Mouse (Mus musculus): Measurements from ENCODE around the gene Unc79. TPM values are rescaled to one million over a fixed set of nuclear protein-coding genes. Genes with fewer than 3 reads are reported as not detected.
A peak's percentile ranks its signal among the peaks of the same experiment; 100 is the strongest.

The Unc79 gene
- polyA plus RNA-seq, 1 experiment from 2014 or later: 0.07 TPM

GRCm38 (mm10) chr12:102930789-102931188, 17.9 kb upstream of the Unc79 start:
- WGBS: 89% methylated on average over 7 of the region's 7 CpGs
- Histone ChIP-seq H3K36me3 (ENCODE audit: insufficient read depth, low read length) (no peaks in the 10 kb centered on the region), H3K4me1 (replicated peaks; ENCODE audit: insufficient read depth, low read length) (no peaks in the 10 kb centered on the region), H3K4me3 (replicated peaks; ENCODE audit: low read depth, low read length) (no peak overlapping the region), H3K4me2 (ENCODE audit: low read length) (no peak overlapping the region), H3K9ac (ENCODE audit: low read depth, low read length) (no peak overlapping the region), H3K27me3 (ENCODE audit: insufficient read depth, low read length) (no peaks in the 10 kb centered on the region), H3K9me3 (replicated peaks; ENCODE audit: low read length) (no peaks in the 10 kb centered on the region), H3K27ac (no peak overlapping the region)
- no peak for TF ChIP-seq CTCF (IDR thresholded peaks at IDR 0.05; ENCODE audit: low read depth)
- no peak for DNase-seq (ENCODE audit: low spot score)
- no peak for ATAC-seq (replicated peaks; ENCODE audit: low FRiP score, low read depth)

GRCm38 (mm10) chr12:102935892-102936291, 12.8 kb upstream of the Unc79 start:
- TF ChIP-seq CTCF (IDR thresholded peaks at IDR 0.05; ENCODE audit: low read depth): no peak
- no peak overlapping the region for H3K9ac ChIP-seq (ENCODE audit: low read depth, low read length)
- no peaks in the 10 kb centered on the region for H3K4me1 ChIP-seq (replicated peaks; ENCODE audit: insufficient read depth, low read length)
- H3K27me3 ChIP-seq (ENCODE audit: insufficient read depth, low read length): no peaks in the 10 kb centered on the region
- H3K36me3 ChIP-seq (ENCODE audit: insufficient read depth, low read length): no peaks in the 10 kb centered on the region
- H3K4me2 ChIP-seq (ENCODE audit: low read length): no peak overlapping the region
- H3K4me3 ChIP-seq (replicated peaks; ENCODE audit: low read depth, low read length): no peak overlapping the region
- H3K9me3 ChIP-seq (replicated peaks; ENCODE audit: low read length): no peaks in the 10 kb centered on the region
- DNase-seq (ENCODE audit: low spot score) (no peak), ATAC-seq (replicated peaks; ENCODE audit: low FRiP score, low read depth) (no peak)
- no peak overlapping the region for H3K27ac ChIP-seq
- WGBS: 17% methylated on average over 1 of the region's 1 CpGs

- Histone ChIP-seq H3K36me3 (ENCODE audit: insufficient read depth, low read length) (no peaks in the 10 kb centered on the region), H3K4me2 (ENCODE audit: low read length) (no peak overlapping the region), H3K4me3 (replicated peaks; ENCODE audit: low read depth, low read length) (no peak overlapping the region), H3K9me3 (replicated peaks; ENCODE audit: low read length) (no peaks in the 10 kb centered on the region), H3K27me3 (ENCODE audit: insufficient read depth, low read length) (0 out of 2 replicates have a peak, but pooled peaks cover 4% of the 10 kb centered on the region), H3K27ac (no peak overlapping the region), H3K9ac (ENCODE audit: low read depth, low read length) (no peak overlapping the region), H3K4me1 (replicated peaks; ENCODE audit: insufficient read depth, low read length) (peaks cover 12% of the 10 kb centered on the region; the same call in 1 of the 2 replicates)
- TF ChIP-seq CTCF (IDR thresholded peaks at IDR 0.05; ENCODE audit: low read depth): no peak
- ATAC-seq (replicated peaks; ENCODE audit: low FRiP score, low read depth): no peak
- 89% methylated on average over 1 of the region's 1 CpGs for WGBS
- no peak for DNase-seq (ENCODE audit: low spot score)
These were observed 3.1 kb upstream of the Unc79 start for GRCm38 (mm10) chr12:102945571-102945970.

- TF ChIP-seq CTCF (IDR thresholded peaks at IDR 0.05; ENCODE audit: low read depth): no peak
- H3K9me3 ChIP-seq (replicated peaks; ENCODE audit: low read length): no peaks in the 10 kb centered on the region
- no peak overlapping the region for H3K4me3 ChIP-seq (replicated peaks; ENCODE audit: low read depth, low read length)
- 0 out of 2 replicates have a peak, but pooled peaks cover 4% of the 10 kb centered on the region for H3K27me3 ChIP-seq (ENCODE audit: insufficient read depth, low read length)
- DNase-seq (ENCODE audit: low spot score) (peak; percentile 20), ATAC-seq (replicated peaks; ENCODE audit: low FRiP score, low read depth) (no peak)
- 28% methylated on average over 10 of the region's 10 CpGs for WGBS
- no peak overlapping the region for H3K9ac ChIP-seq (ENCODE audit: low read depth, low read length)
- no peaks in the 10 kb centered on the region for H3K36me3 ChIP-seq (ENCODE audit: insufficient read depth, low read length)
- peaks cover 12% of the 10 kb centered on the region; the same call in 1 of the 2 replicates for H3K4me1 ChIP-seq (replicated peaks; ENCODE audit: insufficient read depth, low read length)
- H3K27ac ChIP-seq: no peak overlapping the region
- H3K4me2 ChIP-seq (ENCODE audit: low read length): no peak overlapping the region
These were observed 833 bp upstream of the Unc79 start for GRCm38 (mm10) chr12:102947826-102948225.

GRCm38 (mm10) chr12:102949395-102950208, 943 bp downstream of the Unc79 start:
- Histone ChIP-seq H3K9ac (ENCODE audit: low read depth, low read length) (no peak overlapping the region), H3K4me1 (replicated peaks; ENCODE audit: insufficient read depth, low read length) (peaks cover 12% of the 10 kb centered on the region; the same call in 1 of the 2 replicates), H3K27ac (no peak overlapping the region), H3K4me2 (ENCODE audit: low read length) (peak overlapping the region; percentile 93), H3K9me3 (replicated peaks; ENCODE audit: low read length) (no peaks in the 10 kb centered on the region), H3K4me3 (replicated peaks; ENCODE audit: low read depth, low read length) (peak overlapping the region; percentile 48), H3K36me3 (ENCODE audit: insufficient read depth, low read length) (no peaks in the 10 kb centered on the region), H3K27me3 (ENCODE audit: insufficient read depth, low read length) (0 out of 2 replicates have a peak, but pooled peaks cover 4% of the 10 kb centered on the region)
- DNase-seq (ENCODE audit: low spot score) (peak; percentile 52), ATAC-seq (replicated peaks; ENCODE audit: low FRiP score, low read depth) (peak; percentile 85)
- WGBS: under 1% methylated on average over 42 of the region's 42 CpGs
- no peak for TF ChIP-seq CTCF (IDR thresholded peaks at IDR 0.05; ENCODE audit: low read depth)

GRCm38 (mm10) chr12:102960051-102960775, 11.6 kb downstream of the Unc79 start:
- Histone ChIP-seq H3K27me3 (ENCODE audit: insufficient read depth, low read length) (no peaks in the 10 kb centered on the region), H3K9me3 (replicated peaks; ENCODE audit: low read length) (no peaks in the 10 kb centered on the region), H3K9ac (ENCODE audit: low read depth, low read length) (no peak overlapping the region), H3K27ac (no peak overlapping the region), H3K4me2 (ENCODE audit: low read length) (no peak overlapping the region), H3K36me3 (ENCODE audit: insufficient read depth, low read length) (no peaks in the 10 kb centered on the region), H3K4me3 (replicated peaks; ENCODE audit: low read depth, low read length) (no peak overlapping the region), H3K4me1 (replicated peaks; ENCODE audit: insufficient read depth, low read length) (no peaks in the 10 kb centered on the region)
- 88% methylated on average over 7 of the region's 7 CpGs for WGBS
- ATAC-seq (replicated peaks; ENCODE audit: low FRiP score, low read depth) (no peak), DNase-seq (ENCODE audit: low spot score) (no peak)
- TF ChIP-seq CTCF (IDR thresholded peaks at IDR 0.05; ENCODE audit: low read depth): no peak

Measured in kidney, postnatal 0 days (tissue).